Mouse (Mus musculus) gonadal fat pad, adult 2 months (tissue): Measurements from ENCODE around the gene Slc12a8. TPM values are rescaled to one million over a fixed set of nuclear protein-coding genes. Genes with fewer than 3 reads are reported as not detected.

Experiments
- DNase-seq: peaks from one replicate; pipeline ENCODE4 v3.0.0-alpha.2; 2012; ENCODE audit warnings: low read depth
- polyA plus RNA-seq: library from polyadenylated mRNA; depleted of rRNA; stranded (reverse); fragments of >200 nt; gene quantifications from 2 replicates; pipeline ENCODE4 v1.2.3, GENCODE M21; 2012

Gene Slc12a8
- polyA plus RNA-seq, 1 experiment: 1.0 TPM

DNA sequence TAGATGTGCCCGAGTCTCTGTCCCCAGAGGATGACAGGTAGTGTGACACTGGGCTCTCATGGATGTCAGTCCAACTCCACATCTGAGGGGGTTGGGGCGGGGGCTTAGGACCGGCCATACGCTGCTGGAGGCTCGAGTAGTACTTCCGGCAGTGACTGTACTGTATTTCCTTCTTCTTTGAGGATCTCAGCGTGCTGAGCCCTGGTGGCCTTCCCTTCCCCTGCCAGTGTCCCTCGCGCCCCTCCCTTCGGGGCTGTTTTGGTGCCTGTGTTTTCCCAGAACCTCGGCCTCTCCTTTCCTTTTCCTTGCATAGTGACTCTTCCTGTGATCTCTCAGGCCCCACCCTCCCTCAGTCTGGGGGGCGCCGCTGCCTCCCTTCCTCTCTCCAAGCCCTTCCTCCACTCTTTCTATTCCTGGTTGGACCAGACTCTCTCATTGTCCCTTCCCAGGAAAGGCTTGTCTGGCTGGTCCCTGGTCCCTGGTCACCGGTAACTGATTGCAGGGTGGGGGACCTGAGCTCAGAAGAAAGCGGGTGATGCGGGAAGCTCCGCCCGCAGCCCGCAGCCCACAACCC lies 66.8 kb downstream of the Slc12a8 start:
- no peak for DNase-seq

GRCm38 (mm10) chr16:33584455-33585082 lies 67.4 kb downstream of the Slc12a8 start:
- no peak for DNase-seq

DNA sequence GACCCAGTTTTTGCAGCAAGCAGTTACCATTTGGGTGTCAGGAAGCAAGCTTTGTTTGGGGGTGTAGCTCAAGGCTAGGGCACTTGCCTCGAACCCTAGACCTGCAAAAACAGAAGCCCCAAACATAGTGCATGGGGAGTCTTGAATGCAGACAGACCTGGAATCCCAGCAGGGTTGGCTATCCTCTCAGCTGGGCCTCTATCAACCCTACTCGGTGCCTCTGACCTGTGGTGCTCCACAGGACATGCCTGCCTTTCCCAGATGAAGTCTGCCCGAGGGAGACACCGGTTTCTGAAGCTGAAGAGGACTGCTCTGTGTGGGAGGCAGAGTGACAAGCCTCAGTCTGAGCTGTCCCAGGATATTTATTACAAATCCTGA lies 67.9 kb downstream of the Slc12a8 start:
- no peak for DNase-seq

- no peak for DNase-seq
These were observed 70.4 kb downstream of the Slc12a8 start for GRCm38 (mm10) chr16:33587283-33588127.

DNA sequence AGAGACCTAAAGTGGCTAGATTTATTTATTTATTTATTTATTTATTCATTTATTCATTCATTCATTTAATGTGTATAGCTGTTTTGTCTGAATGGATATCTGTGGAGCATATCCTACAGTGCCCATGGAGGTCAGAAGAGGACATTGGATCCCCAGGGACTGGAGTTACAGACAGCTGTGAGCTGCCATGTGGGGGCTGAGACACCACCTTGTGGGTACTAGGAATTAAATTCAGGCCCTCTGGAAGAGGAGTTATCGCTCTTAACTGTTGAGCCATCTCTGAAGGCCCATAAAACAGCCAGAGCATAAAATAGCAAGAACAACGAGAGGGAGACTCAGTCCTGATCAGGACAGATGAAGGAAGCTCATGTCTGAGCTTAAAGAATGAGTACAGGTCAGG lies 71.7 kb downstream of the Slc12a8 start:
- no peak for DNase-seq

DNA sequence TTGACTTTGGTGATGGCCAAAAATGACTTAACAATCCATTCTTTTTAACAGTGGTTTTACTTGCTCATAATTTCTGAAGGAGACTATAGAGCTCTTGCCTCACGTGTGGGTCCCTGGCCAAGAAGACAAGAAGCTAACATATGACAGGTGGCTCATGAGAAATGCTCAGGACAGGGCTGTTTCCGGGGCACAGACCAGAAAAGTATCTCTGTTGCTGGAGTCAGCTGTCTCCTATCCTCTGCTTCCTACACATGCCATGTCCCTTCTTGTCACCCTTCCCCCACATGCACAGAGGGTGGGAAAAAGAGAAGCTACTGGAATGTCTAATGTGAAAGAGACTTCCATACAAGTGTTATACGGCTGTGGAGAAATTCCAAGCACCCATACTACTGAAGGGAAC lies 73.3 kb downstream of the Slc12a8 start:
- no peak for DNase-seq

DNA sequence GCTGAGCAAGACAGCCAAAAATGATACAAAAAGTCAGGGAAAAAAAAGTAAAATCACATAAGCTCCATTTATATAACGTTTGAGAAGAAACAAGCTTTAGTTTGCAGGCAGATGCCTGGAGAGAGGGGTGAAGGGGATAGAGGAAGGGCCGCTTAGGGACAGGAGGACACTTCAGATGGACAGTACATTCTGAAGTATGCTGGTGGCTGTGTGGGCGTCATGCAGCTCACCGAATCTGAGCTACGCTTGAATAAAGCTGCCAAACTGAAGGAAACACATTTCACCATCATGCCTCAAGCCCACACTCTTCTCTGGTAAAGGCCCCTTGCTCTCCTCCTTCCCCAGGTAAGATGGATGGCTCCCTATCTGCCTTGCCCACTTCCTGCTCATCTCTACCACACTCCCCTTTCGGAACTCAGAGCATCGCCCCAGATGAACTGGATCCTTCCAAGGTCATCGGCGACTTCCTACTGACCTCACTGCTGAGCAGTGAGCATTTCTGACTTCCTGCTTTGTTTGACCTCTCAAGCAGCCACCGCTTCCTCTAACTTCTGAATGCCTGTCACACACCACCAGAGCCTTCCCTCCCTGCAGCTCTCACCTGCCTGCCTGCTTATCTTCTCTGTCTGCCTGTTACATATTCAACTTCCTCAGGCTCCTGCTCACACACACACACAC lies 74.4 kb downstream of the Slc12a8 start:
- no peak for DNase-seq

DNA sequence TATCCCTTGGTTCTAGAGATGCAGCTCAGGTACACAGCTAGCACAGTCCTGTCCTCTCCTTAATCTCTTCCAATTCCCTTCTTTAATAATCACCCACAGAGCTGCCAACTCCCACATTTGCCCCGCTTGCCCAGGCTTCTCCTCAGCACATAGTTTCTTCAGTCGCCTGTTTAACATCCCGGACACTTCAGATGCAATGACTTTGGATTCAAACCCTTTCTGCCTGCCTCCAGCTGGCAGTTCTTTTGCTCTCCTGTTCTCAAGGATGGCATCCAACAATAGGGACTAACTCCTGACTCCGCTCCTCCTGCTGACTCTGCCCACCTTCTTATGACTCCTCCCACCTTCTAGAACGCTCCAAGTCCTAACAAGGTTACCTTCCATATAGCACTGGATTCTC lies 75.2 kb downstream of the Slc12a8 start:
- DNase-seq: no peak

DNA sequence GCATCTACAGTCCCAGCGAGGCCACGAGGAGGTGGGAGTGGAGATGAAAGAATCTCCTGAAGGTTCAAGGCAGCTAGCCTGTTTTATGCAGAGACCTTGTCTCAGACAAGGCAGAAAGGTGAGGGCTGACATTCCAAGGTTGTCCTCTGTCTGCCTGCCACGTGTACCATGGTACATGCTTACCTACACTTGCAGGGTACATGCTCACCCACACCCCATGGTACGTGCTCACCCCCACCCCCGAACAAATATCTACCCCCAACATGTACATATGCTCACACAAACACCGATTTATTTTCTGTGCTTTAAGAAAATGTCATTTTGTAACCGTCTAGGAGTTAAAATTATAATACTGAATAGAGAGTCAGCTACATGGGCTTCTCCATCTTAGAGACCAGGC lies 76.3 kb downstream of the Slc12a8 start:
- DNase-seq: no peak

- DNase-seq: no peak
These were observed 77.1 kb downstream of the Slc12a8 start for GRCm38 (mm10) chr16:33594037-33594771.

- no peak for DNase-seq
These were observed 78.2 kb downstream of the Slc12a8 start for GRCm38 (mm10) chr16:33595235-33595769.

GRCm38 (mm10) chr16:33596213-33596612 lies 79.1 kb downstream of the Slc12a8 start:
- DNase-seq: no peak

DNA sequence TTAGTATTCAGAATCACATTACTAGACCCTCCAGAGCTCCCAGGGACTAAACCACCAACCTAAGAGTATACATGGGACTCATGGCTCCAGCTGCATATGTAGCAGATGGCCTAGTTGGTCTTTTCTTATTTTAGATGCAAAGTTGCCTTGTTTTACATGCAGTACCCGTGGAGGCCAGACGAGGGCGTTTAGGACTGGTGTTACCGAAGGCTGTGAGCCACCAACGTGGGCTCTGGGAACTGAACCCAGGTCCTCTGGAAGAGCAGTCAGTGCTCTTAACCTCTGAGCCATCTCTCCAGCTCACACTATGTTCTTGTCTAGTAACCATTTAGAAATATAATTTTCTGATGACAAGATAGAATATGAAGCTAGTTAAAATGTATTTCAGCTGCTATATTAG lies 83.1 kb downstream of the Slc12a8 start:
- no peak for DNase-seq

GRCm38 (mm10) chr16:33601299-33601698 lies 84.2 kb downstream of the Slc12a8 start:
- no peak for DNase-seq

- no peak for DNase-seq
These were observed 88.8 kb downstream of the Slc12a8 start for GRCm38 (mm10) chr16:33605647-33606596.

GRCm38 (mm10) chr16:33606691-33607532 lies 89.8 kb downstream of the Slc12a8 start:
- no peak for DNase-seq

DNA sequence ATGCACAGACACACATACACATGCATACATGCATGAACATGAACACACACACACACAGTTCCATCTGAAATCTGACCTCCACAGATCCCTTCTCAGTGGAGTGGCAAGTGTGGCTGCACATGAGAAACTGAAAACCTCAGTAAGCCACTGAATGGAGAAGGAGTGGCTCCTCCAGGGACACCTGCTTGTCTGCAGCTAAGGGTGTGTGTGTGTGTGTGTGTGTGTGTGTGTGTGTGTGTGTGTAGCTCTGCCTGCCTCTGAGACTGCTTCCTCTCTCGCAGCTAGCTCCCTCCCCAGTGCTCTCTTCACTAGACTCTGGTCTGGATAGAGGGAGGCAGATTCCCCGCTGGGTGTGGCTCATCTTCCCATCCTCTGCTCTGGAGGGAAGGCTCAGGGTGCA lies 92.4 kb downstream of the Slc12a8 start:
- no peak for DNase-seq

GRCm38 (mm10) chr16:33610466-33610865 lies 93.3 kb downstream of the Slc12a8 start:
- no peak for DNase-seq

GRCm38 (mm10) chr16:33611291-33611690 lies 94.2 kb downstream of the Slc12a8 start:
- no peak for DNase-seq
